Comparison of ENCODE assay signal across 17 mouse cellular contexts in the genomic region with DNA sequence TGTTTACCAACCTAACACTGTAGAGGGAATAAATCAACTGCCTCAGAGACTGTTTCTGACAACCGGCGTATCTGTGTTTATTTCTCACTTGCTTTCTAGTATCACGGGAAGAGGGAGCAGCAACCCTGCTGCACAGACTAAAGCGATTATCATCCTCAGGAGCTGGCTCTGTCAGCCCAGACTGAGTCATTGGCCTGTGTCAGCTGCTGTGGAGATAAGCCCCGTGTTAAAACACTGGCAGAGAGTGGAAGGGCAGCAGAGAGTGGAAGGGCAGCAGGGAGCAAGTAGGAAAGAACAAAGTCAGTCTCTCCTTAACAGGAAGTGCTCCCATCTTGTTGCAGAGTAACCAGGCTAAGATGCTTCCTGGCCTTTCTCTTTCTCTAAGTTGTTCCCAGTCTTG. TPM values are rescaled to one million over a fixed set of nuclear protein-coding genes. Genes with fewer than 3 reads are reported as not detected.
DNase-seq lines count a peak whose midpoint lies in the region; ATAC-seq lines count a peak whose summit lies in the region.
"Had no signal": no experiment of that assay in that cellular context is flagged by ENCODE, and none has a peak within 500 bp of the region (broad histone marks: within the 10 kb centered on the region; RNA-seq: fewer than 3 reads in every experiment).

No protein-coding gene starts in this region.

- H3K36me3 ChIP-seq in heart, embryonic 12.5 days: no peaks in the 10 kb centered on the region
- H3K36me3 ChIP-seq: kidney, embryonic 15.5 days; limb, embryonic 13.5 days; midbrain, embryonic 13.5 days had no signal

- H3K4me3 ChIP-seq in heart, embryonic 12.5 days: no peak overlapping the region
- H3K4me3 ChIP-seq: kidney, embryonic 15.5 days; limb, embryonic 13.5 days; midbrain, embryonic 13.5 days had no signal

- no peaks in the 10 kb centered on the region for H3K9me3 ChIP-seq in heart, embryonic 12.5 days (replicated peaks)
- H3K9me3 ChIP-seq: kidney, embryonic 15.5 days; midbrain, embryonic 13.5 days had no signal

- no peak overlapping the region for H3K4me2 ChIP-seq in heart, embryonic 12.5 days
- H3K4me2 ChIP-seq: kidney, embryonic 15.5 days; limb, embryonic 13.5 days; midbrain, embryonic 13.5 days had no signal

- peaks cover 9% of the 10 kb centered on the region for H3K4me1 ChIP-seq in heart, embryonic 12.5 days (replicated peaks)
- H3K4me1 ChIP-seq: kidney, embryonic 15.5 days had no signal

- peak; percentile 12 to 41 for DNase-seq in heart, adult 18-20 months
- no peak for DNase-seq in heart, postnatal 25 days (ENCODE audit: low spot score)
- DNase-seq in urinary bladder, postnatal 14 days (ENCODE audit: low spot score): peak; percentile 7
- no peak for DNase-seq in urinary bladder, postnatal 4 days (ENCODE audit: low spot score in 2 of 2)
- no peak for DNase-seq in testis, postnatal 10 days (ENCODE audit: low spot score)
- DNase-seq in spleen, postnatal 14 days (ENCODE audit: low spot score in 2 of 2): no peak
- no peak for DNase-seq in lung, adult 18-20 months
- DNase-seq: cerebellum, adult 11 months; gastrocnemius, postnatal 14 days; liver, postnatal 0 days; lung, postnatal 4 days; right cerebral cortex, postnatal 4 days; thymus, postnatal 14 days had no signal

- ATAC-seq in heart, embryonic 12.5 days (ENCODE audit: insufficient number of reproducible peaks, low FRiP score): peak; percentile 82
- ATAC-seq: liver, postnatal 0 days; midbrain, embryonic 13.5 days had no signal

- no peaks in the 10 kb centered on the region for H3K27me3 ChIP-seq in heart, embryonic 12.5 days (replicated peaks)
- H3K27me3 ChIP-seq: kidney, embryonic 15.5 days; limb, embryonic 13.5 days; midbrain, embryonic 13.5 days had no signal

- H3K27ac ChIP-seq in heart, embryonic 12.5 days (ENCODE audit: poor library complexity, severe bottlenecking): no peak overlapping the region; the same call in 1 of the 2 replicates
- H3K27ac ChIP-seq: kidney, embryonic 15.5 days; limb, embryonic 13.5 days; midbrain, embryonic 13.5 days had no signal

- 16% methylated on average over 5 of the region's 5 CpGs for WGBS in heart, embryonic 12.5 days

- intact Hi-C loops in heart, postnatal 25 days (cut with DNase I): no loop called here

- no peak overlapping the region for H3K9ac ChIP-seq in heart, embryonic 12.5 days
- H3K9ac ChIP-seq: kidney, embryonic 15.5 days; limb, embryonic 13.5 days; liver, postnatal 0 days; midbrain, embryonic 13.5 days had no signal

RNA-seq across cellular contexts. Expression of a gene that starts 36.6 kb away (rescaled TPM):
- 10 to 100 TPM; 80.1 to 86.3 TPM for total RNA-seq in heart, adult 18-20 months (2021)
- 10 to 100 TPM; 78.4 to 88.4 TPM for total RNA-seq in heart, postnatal 25 days (2021)
- polyA plus RNA-seq in heart, embryonic 12.5 days (2016; fragmentation: Nextera tagmentation; extraction: Ambion mirVana): 16.1 and 18.2 TPM in 2 replicates

Comparison
In these comparisons a context has a peak if more than half of its experiments do, and no peak if none do; other contexts are left out.
1. DNase-seq: peak in heart, adult 18-20 months (2 of 2) and urinary bladder, postnatal 14 days (single experiment); none in heart, postnatal 25 days (single experiment), urinary bladder, postnatal 4 days (0 of 2), testis, postnatal 10 days (single experiment), spleen, postnatal 14 days (0 of 2) and lung, adult 18-20 months (0 of 2).